Mouse (Mus musculus) C2C12 (cell line): ENCODE data around the gene Paqr7.

ENCODE experiments used
- CTCF ChIP-seq: IDR thresholded peaks from one replicate; pipeline ENCODE4 v1.5.1; 2011; ENCODE audit not compliant: control insufficient read depth, insufficient read depth, insufficient read length
- MAX ChIP-seq: IDR thresholded peaks from one replicate; pipeline ENCODE4 v1.6.1; 2011; ENCODE audit warnings: mild to moderate bottlenecking, control low read depth
- USF1 ChIP-seq: IDR thresholded peaks from one replicate; pipeline ENCODE4 v1.6.1; 2011; ENCODE audit warnings: low read depth, mild to moderate bottlenecking, control low read depth, moderate library complexity

DNA sequence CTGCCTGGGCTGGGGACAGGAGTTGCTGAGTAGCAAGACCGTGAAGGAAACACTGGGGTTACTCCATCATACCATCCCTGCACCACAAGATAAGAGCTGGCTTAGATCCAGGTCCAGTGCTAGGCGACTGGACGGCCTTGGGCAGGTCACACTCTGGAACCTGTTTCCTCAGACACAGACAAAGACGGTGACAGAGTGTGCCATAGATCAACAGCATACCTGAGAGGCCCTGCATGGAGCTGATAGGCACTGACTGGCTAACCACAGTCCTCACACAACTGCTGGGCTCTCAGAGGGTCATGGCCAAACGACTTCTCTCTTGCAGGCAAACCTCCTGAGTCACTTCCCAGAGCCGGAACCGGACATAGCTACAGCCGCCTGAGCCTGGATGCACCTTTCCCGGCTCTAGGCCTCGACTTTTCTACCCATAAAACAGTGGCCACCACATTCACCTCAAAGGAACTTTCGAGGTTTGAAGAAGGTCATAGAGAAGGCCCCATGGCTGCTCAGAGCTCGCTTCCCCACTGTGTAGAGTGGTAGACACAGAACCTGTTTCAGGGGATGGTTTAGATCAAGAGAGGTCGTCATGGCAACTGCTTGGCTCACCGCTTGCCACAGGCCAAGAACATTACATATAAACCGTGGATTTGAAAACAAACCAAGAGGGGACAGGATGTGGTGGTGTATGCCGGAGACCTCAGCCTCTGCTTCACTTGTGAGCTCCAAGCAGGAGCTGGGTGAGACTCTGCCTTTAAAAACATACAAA is 1.5 kb upstream of the Paqr7 start:
- TF ChIP-seq CTCF = no peak
- TF ChIP-seq USF1 = no peak
- TF ChIP-seq MAX = no peak
